Comparison of ENCODE assay signal across 1 mouse cellular context in genomic region chr12:111712476-111712875, GRCm38 (mm10).
TF ChIP-seq lines count a peak whose summit lies in the region.

No protein-coding gene starts in this region.

TF ChIP-seq in MEL, 35 proteins besides CTCF, POLR2A, EP300 and RAD21:
- no peak for TF ChIP-seq BHLHE40 (IDR thresholded peaks at IDR 0.05; ENCODE audit: borderline replicate concordance, low read depth, low read length)
- no peak for TF ChIP-seq TBP (IDR thresholded peaks at IDR 0.05; ENCODE audit: low read depth, low read length)
- no peak for TF ChIP-seq SIN3A (IDR thresholded peaks at IDR 0.05; ENCODE audit: low read length)
- no peak for TF ChIP-seq TCF12 (IDR thresholded peaks at IDR 0.05; ENCODE audit: low read depth, low read length)
- no peak for TF ChIP-seq MAFK (IDR thresholded peaks at IDR 0.05; ENCODE audit: borderline replicate concordance, low read depth, low read length)
- no peak for TF ChIP-seq MEF2A (IDR thresholded peaks at IDR 0.05; ENCODE audit: extremely low read depth, insufficient replicate concordance, low read depth, low read length, poor library complexity, severe bottlenecking)
- no peak for TF ChIP-seq KAT2A (conservative IDR thresholded peaks at IDR 0.05; ENCODE audit: low read depth, low read length)
- no peak for TF ChIP-seq POLR2AphosphoS2 (IDR thresholded peaks at IDR 0.05; ENCODE audit: low read length)
- TF ChIP-seq ETS1 (IDR thresholded peaks at IDR 0.05; ENCODE audit: low read depth, low read length) = no peak
- TF ChIP-seq UBTF (IDR thresholded peaks at IDR 0.05; ENCODE audit: borderline replicate concordance, insufficient read depth, low read depth, low read length) = no peak
- no peak for TF ChIP-seq TAL1 (IDR thresholded peaks at IDR 0.05; ENCODE audit: low read length)
- TF ChIP-seq ZNF384 (IDR thresholded peaks at IDR 0.05; ENCODE audit: low read depth, low read length) = no peak
- no peak for TF ChIP-seq ZKSCAN1 (IDR thresholded peaks at IDR 0.05; ENCODE audit: low read depth, low read length)
- TF ChIP-seq ZC3H11A (IDR thresholded peaks at IDR 0.05; ENCODE audit: low read depth, low read length) = no peak
- TF ChIP-seq MYB (IDR thresholded peaks at IDR 0.05; ENCODE audit: low read depth, low read length) = no peak
- TF ChIP-seq USF1 (IDR thresholded peaks at IDR 0.05; ENCODE audit: low read depth, low read length) = no peak
- TF ChIP-seq HCFC1 (IDR thresholded peaks at IDR 0.05; ENCODE audit: low read depth, low read length) = no peak
- no peak for TF ChIP-seq POLR2AphosphoS5 (IDR thresholded peaks at IDR 0.05; ENCODE audit: borderline replicate concordance, low read depth, low read length)
